Mouse (Mus musculus) kidney, postnatal 25 days (tissue): ENCODE measurements around the gene Pde4dip.

ENCODE experiments used
- DNase-seq, 2 experiments: peaks; one replicate each; pipeline ENCODE4 v3.0.0; 2021; ENCODE audit warnings: mixed read lengths in 2 of 2

Gene Pde4dip

GRCm38 (mm10) chr3:97900516-97901490, 12.3 kb upstream of the Pde4dip start, which contains the start of gene Sec22b:
TSS of gene Sec22b (plus strand) at chr3:97901190.
- peak; percentile 92 to 93 for DNase-seq

- no peak for DNase-seq
These were observed 9.9 kb upstream of the Pde4dip start for GRCm38 (mm10) chr3:97898381-97898780.

GRCm38 (mm10) chr3:97894695-97895094, 6.2 kb upstream of the Pde4dip start:
- DNase-seq = peak in 1 of 2 experiments; percentile 55

GRCm38 (mm10) chr3:97890205-97890604, 1.7 kb upstream of the Pde4dip start:
- no peak for DNase-seq

- DNase-seq = no peak
These were observed 731 bp downstream of the Pde4dip start for GRCm38 (mm10) chr3:97887785-97888167.

- no peak for DNase-seq
These were observed 6.9 kb downstream of the Pde4dip start for GRCm38 (mm10) chr3:97881576-97881975.

- DNase-seq = peak; percentile 74 to 91
These were observed 9.3 kb downstream of the Pde4dip start for GRCm38 (mm10) chr3:97879222-97879621.

- no peak for DNase-seq
These were observed 12.2 kb downstream of the Pde4dip start for GRCm38 (mm10) chr3:97876259-97876658.

- DNase-seq = no peak
These were observed 13.7 kb downstream of the Pde4dip start for GRCm38 (mm10) chr3:97874777-97875176.

GRCm38 (mm10) chr3:97869730-97870129, 18.8 kb downstream of the Pde4dip start:
- DNase-seq = no peak

GRCm38 (mm10) chr3:97868733-97869132, 19.8 kb downstream of the Pde4dip start:
- DNase-seq = no peak

GRCm38 (mm10) chr3:97868024-97868689, 20.4 kb downstream of the Pde4dip start:
- peak; percentile 61 to 87 for DNase-seq

GRCm38 (mm10) chr3:97867221-97868023, 21.1 kb downstream of the Pde4dip start:
- peak in 1 of 2 experiments; percentile 42 for DNase-seq

- DNase-seq = peak in 1 of 2 experiments; percentile 32
These were observed 21.8 kb downstream of the Pde4dip start for GRCm38 (mm10) chr3:97866696-97867095.

GRCm38 (mm10) chr3:97860820-97861451, 27.6 kb downstream of the Pde4dip start:
- no peak for DNase-seq

- DNase-seq = no peak
These were observed 29.1 kb downstream of the Pde4dip start for GRCm38 (mm10) chr3:97859400-97859799.

GRCm38 (mm10) chr3:97854575-97855384, 33.7 kb downstream of the Pde4dip start:
- DNase-seq = no peak

GRCm38 (mm10) chr3:97851803-97852202, 36.7 kb downstream of the Pde4dip start:
- no peak for DNase-seq

GRCm38 (mm10) chr3:97847626-97848025, 40.9 kb downstream of the Pde4dip start:
- no peak for DNase-seq

GRCm38 (mm10) chr3:97846448-97846847, 42.1 kb downstream of the Pde4dip start:
- no peak for DNase-seq

- no peak for DNase-seq
These were observed 43.7 kb downstream of the Pde4dip start for GRCm38 (mm10) chr3:97844821-97845201.
